Mouse (Mus musculus) cerebellum, postnatal 25 days (tissue): ENCODE data around the gene Plin2.
"Not testable (repeated sequence)": the region's sequence is repeated elsewhere in the genome, so short reads cannot be mapped to it uniquely, and the experiment has no call there.

Experiments
- DNase-seq, 2 experiments: peaks; one replicate each; pipeline ENCODE4 v3.0.0; 2021; ENCODE audit warnings: mixed read lengths in 2 of 2

Gene Plin2

DNA sequence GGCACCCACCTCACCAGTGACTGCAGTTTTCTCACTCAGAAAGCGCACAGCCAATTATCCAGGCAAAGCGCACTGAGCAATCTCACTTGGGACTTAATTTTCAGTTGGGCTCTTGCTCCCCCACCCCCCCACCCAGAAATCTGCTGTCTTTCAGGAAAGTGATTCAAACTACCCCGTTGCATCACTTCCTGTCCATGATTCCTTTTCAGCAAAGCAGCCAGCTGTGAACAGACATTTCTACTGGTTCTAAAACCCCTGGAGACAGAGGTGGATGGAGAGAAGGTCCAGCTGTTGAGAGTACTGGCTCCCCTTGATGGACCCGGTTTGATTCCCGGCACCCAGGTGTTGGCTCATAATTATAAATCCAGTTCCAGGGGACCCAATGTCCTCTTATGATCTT, 44.4 kb downstream of the Plin2 start:
- no peak for DNase-seq

DNA sequence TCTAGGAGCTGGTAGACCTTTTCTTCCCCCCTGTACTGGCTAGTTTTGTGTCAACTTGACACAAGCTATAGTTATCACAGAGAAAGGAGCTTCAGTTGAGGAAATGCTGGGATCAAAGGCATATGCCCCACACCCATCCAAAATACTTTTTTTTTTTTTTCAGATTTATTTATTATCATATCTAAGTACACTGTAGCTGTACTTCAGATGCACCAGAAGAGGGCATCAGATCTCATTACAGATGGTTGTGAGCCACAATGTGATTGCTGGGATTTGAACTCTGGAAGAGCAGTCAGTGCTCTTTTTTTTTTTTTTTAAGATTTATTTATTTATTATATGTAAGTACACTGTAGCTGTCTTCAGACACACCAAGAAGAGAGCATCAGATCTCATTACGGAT, 47.3 kb downstream of the Plin2 start:
- DNase-seq, result not testable (repeated sequence)

DNA sequence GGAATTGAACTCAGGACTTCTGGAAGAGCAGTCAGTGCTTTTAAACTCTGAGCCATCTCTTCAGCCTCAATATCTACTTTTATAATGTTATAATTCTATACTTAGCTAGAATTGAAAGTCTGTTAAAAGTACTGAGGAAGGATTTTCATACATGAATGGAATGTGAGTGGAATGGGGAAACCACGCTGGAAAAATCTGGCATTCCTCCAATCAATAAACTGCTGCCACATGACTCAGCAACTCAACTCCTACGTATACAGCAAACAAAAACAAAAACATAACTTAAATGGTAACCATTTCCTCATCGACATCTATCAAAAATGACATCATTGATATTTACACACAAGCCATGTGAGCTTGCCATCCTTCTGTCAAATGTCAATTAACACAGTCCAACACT, 47.7 kb downstream of the Plin2 start:
- no peak for DNase-seq

DNA sequence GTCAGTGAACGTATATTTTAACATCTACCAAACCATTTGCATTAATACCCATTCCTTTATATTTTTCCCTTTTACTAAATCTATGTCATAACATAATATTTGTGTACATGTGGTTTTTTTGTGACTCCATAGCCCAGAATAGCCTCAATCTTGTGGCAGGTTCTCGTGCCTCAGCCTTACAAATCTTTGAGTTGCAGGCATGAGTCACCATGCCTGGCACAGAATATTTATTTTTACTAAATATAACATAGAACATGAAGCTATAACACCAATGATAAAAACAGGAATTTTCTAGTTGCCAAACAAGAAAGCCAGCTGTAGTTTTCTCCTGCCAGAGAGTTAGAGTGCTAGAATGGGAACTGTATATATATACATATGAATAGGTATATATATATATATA, 49.4 kb downstream of the Plin2 start:
- no peak for DNase-seq

DNA sequence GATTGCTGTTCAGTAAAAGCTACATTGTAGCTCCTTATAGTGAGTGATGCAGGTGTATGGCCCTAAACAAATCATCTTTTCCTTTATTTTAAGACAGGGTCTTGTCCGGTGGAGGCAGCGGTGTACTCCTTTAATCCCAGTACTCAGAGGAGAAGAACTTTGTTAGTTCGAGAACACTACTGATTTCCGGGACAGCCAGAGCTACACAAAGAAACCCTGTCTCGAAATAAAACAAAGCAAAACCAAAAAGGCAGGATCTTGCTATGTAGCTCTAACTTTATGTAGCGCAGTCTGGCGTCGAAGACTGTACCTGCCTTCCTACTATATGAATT, 57.6 kb downstream of the Plin2 start:
- no peak for DNase-seq

DNA sequence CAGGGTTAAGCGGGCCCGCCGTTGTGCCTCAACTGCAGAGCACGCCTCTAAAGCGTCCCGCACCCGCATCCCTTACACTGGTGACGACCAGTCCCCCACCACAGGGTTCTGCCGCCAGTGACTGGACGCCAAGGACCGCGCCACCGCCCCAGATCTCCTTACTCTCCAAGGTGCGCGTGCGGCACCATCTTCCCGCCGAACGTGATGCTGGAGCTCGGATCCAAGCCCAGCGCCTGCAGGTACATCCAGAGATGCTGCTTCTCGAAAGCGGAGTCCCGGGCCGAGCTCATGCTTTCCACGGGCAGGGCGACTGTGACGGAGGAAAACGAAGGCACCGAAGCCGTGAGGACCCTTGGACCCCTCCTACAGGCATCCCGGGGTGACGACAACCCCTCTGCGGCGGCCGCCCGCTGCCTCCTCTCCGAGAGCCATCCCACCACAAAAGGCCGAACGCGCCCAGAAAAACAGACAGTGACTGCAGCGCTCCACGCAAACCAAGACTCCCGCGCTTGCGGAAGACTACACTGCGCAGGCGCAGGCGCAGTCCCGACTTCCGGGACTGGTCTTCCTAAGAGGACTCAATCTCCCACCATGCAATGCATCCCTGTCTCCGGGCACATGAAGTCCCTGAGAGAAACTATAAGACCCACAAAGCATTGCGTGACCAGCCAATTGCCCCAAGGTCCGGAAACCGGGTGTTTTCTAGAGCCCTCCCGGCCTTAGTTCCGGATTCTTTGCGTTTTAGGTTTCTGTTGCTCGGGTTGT, 58.2 kb downstream of the Plin2 start, which contains the start of gene Haus6:
Gene Haus6, minus strand, starts transcription at position 532 of the 765 bp plus-strand sequence.
- DNase-seq, result peak; percentile 90 to 94
